Mouse (Mus musculus): Measurements from ENCODE around the gene Zfp273. TPM values are rescaled to one million over a fixed set of nuclear protein-coding genes. Genes with fewer than 3 reads are reported as not detected.
"Not testable (repeated sequence)": the region's sequence is repeated elsewhere in the genome, so short reads cannot be mapped to it uniquely, and the experiment has no call there.

The Zfp273 gene
- polyA plus RNA-seq, 1 experiment from 2014 or later, result 6.8 TPM

- Histone ChIP-seq H3K9ac (ENCODE audit: low read length) (no peak overlapping the region), H3K9me3 (ENCODE audit: control insufficient read depth, low read length) (no peaks in the 10 kb centered on the region), H3K4me3 (ENCODE audit: low read depth, low read length) (no peak overlapping the region), H3K27me3 (ENCODE audit: control insufficient read depth, insufficient read depth, low read length) (no peaks in the 10 kb centered on the region), H3K4me2 (ENCODE audit: low read depth) (no peak overlapping the region), H3K27ac (ENCODE audit: low read depth, low read length) (no peak overlapping the region), H3K36me3 (ENCODE audit: control insufficient read depth, insufficient read depth, low read length) (no peaks in the 10 kb centered on the region; the same call in 1 of the 2 replicates), H3K4me1 (ENCODE audit: control insufficient read depth, insufficient read depth, low read length) (no peaks in the 10 kb centered on the region)
- WGBS, result 90% methylated on average over 1 of the region's 1 CpGs
- no peak for ATAC-seq (ENCODE audit: insufficient read depth, low FRiP score, low TSS enrichment)
- no peak for DNase-seq (ENCODE audit: low spot score)
Observed at GRCm38 (mm10) chr13:67818636-67819035, 5.1 kb downstream of the Zfp273 start.

DNA sequence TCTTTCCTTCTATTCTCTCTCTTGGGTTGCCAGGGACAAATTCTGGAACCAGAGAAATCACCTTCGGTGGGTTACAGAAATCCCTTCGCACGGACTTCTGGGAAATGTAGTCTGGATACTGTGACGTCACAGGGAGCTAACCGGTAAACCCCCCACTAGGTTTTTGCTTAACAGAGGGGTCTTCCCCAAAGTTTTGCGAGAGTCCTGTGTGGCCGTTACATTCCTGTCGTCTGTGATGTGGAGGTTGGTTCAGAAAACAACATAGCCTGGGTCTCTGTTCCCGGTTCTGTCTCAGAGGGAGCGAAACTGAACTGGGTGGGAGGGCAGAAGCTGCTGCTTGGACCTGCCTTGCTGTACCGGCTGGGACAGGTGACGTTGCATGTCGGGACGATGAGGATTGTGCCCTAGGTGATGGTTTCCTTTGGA lies 17.4 kb downstream of the Zfp273 start, which contains the start of gene Gm10037:
TSS of gene Gm10037 (plus strand) at position 196 of the 426 bp plus-strand sequence.
- Histone ChIP-seq H3K4me2 (ENCODE audit: low read depth) (peak within 1 kb of the TSS; percentile 58), H3K27me3 (ENCODE audit: control insufficient read depth, insufficient read depth, low read length) (no peaks in the 10 kb centered on the region), H3K4me3 (ENCODE audit: low read depth, low read length) (peak within 1 kb of the TSS; percentile 37), H3K9ac (ENCODE audit: low read length) (peak within 1 kb of the TSS; percentile 49), H3K9me3 (ENCODE audit: control insufficient read depth, low read length) (no peaks in the 10 kb centered on the region), H3K36me3 (ENCODE audit: control insufficient read depth, insufficient read depth, low read length) (peaks cover 4% of the 10 kb centered on the region), H3K4me1 (ENCODE audit: control insufficient read depth, insufficient read depth, low read length) (no peaks in the 10 kb centered on the region), H3K27ac (ENCODE audit: low read depth, low read length) (no peak within 1 kb of the TSS)
- peak; percentile 62 for ATAC-seq (ENCODE audit: insufficient read depth, low FRiP score, low TSS enrichment)
- peak; percentile 67 for DNase-seq (ENCODE audit: low spot score)
- 5% methylated on average over 14 of the region's 14 CpGs for WGBS

DNA sequence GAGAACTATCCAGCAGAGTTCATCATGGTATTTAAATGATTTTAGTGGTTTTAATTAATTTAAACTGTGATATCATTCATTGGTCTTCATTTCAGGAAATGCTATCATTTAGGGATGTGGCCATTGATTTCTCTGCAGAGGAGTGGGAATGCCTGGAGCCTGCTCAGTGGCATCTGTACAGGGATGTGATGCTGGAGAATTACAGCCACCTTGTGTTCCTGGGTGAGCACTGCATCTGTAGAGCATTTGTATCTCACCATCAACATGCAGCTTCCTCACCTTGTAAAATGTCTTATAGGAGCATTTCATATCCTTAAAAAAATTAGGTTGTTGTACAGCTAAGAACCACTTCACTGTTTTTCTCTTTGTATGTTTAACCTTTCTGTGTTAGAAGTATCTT lies 19.6 kb downstream of the Zfp273 start:
- not testable (repeated sequence) for H3K4me3 ChIP-seq (ENCODE audit: low read depth, low read length); H3K9ac ChIP-seq (ENCODE audit: low read length); H3K4me1 ChIP-seq (ENCODE audit: control insufficient read depth, insufficient read depth, low read length); H3K9me3 ChIP-seq (ENCODE audit: control insufficient read depth, low read length); H3K4me2 ChIP-seq (ENCODE audit: low read depth); H3K27ac ChIP-seq (ENCODE audit: low read depth, low read length); H3K36me3 ChIP-seq (ENCODE audit: control insufficient read depth, insufficient read depth, low read length); DNase-seq (ENCODE audit: low spot score); H3K27me3 ChIP-seq (ENCODE audit: control insufficient read depth, insufficient read depth, low read length); ATAC-seq (ENCODE audit: insufficient read depth, low FRiP score, low TSS enrichment)

DNA sequence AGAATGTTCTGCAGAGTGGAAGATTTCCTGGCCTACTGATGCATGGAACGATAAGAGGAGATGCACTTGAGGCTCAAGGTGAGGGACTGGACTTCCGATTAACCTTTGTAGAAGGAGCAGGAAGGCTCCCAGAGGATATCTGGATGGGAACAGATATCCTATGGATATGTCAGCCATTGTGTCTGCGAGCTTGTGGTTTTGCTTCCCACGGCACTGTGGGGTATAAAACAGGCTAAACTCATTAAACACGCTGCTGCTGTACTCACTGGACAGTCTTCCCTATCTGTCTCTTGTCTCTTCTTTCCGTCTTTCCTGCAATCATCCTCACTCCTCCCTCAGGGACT lies 30.2 kb downstream of the Zfp273 start:
- no peak overlapping the region for H3K9ac ChIP-seq (ENCODE audit: low read length)
- peak overlapping the region; percentile 27; the same call in 1 of the 2 replicates for H3K4me3 ChIP-seq (ENCODE audit: low read depth, low read length)
- no peaks in the 10 kb centered on the region for H3K36me3 ChIP-seq (ENCODE audit: control insufficient read depth, insufficient read depth, low read length)
- no peaks in the 10 kb centered on the region for H3K27me3 ChIP-seq (ENCODE audit: control insufficient read depth, insufficient read depth, low read length)
- no peaks in the 10 kb centered on the region for H3K4me1 ChIP-seq (ENCODE audit: control insufficient read depth, insufficient read depth, low read length)
- no peak for ATAC-seq (ENCODE audit: insufficient read depth, low FRiP score, low TSS enrichment)
- H3K9me3 ChIP-seq (ENCODE audit: control insufficient read depth, low read length), result no peaks in the 10 kb centered on the region
- peak overlapping the region; percentile 40 for H3K4me2 ChIP-seq (ENCODE audit: low read depth)
- 46% methylated on average over 6 of the region's 6 CpGs for WGBS
- DNase-seq (ENCODE audit: low spot score), result no peak
- H3K27ac ChIP-seq (ENCODE audit: low read depth, low read length), result no peak overlapping the region

DNA sequence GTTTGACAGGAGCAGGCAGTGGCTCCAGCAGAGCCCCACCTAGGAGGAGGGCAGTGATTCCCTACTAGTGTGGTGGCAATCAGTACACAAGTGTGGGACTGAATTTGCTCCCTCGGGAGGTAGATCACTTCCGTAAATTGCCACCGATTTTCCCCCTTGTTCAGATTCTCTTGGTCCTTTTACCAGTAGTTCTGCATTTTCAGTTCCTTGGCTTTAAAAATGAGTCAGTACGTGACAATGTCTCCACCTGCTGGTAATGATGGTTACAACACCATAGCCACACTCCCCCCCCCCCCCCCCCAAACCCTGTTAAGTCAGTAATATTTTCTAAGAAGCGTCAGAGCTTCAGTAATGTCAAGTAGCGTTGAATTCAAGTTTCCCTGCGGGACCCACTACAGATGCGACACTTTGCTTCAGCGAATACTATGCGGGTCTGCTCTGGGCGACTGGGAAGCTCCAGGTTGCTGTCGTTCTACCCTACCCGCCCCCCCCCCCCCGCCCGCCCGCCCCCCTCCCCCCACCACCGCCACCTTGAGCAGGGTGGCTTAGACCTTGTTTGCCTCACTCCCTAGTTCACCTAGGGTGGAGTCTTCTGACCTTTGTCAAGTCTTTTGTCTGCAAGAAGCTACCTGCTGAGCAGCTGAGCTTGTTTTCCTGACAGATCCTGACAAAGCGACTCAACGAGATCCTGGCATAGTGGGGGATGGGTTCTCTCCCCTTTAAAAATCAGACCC lies 30.7 kb downstream of the Zfp273 start:
- under 1% methylated on average over 14 of the region's 19 CpGs for WGBS
- no peak overlapping the region for H3K9ac ChIP-seq (ENCODE audit: low read length)
- H3K27ac ChIP-seq (ENCODE audit: low read depth, low read length), result no peak overlapping the region
- peak; percentile 67 for DNase-seq (ENCODE audit: low spot score)
- H3K4me2 ChIP-seq (ENCODE audit: low read depth), result peak overlapping the region; percentile 40
- ATAC-seq (ENCODE audit: insufficient read depth, low FRiP score, low TSS enrichment), result peak; percentile 65
- peak overlapping the region; percentile 27 for H3K4me3 ChIP-seq (ENCODE audit: low read depth, low read length)
- H3K4me1 ChIP-seq (ENCODE audit: control insufficient read depth, insufficient read depth, low read length), result no peaks in the 10 kb centered on the region
- H3K27me3 ChIP-seq (ENCODE audit: control insufficient read depth, insufficient read depth, low read length), result no peaks in the 10 kb centered on the region
- H3K36me3 ChIP-seq (ENCODE audit: control insufficient read depth, insufficient read depth, low read length), result no peaks in the 10 kb centered on the region
- H3K9me3 ChIP-seq (ENCODE audit: control insufficient read depth, low read length), result no peaks in the 10 kb centered on the region

DNA sequence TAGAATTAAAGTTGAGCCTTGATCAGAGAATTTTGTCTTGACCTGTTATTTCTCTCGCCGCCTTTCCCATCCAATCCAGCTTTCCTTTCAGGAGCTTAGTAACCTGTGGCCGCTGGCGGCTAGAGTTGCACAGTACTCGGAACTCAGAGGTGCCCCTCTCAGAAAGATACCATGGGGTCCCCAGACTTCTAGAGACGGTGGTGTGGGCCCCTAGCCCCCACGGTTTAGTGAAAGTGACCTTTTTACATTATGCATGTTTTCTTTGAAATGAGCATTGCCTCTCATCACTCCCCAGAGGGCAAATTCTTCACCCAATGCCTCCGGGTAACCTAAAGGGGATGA lies 31.3 kb downstream of the Zfp273 start:
- Histone ChIP-seq H3K9ac (ENCODE audit: low read length) (no peak overlapping the region), H3K27me3 (ENCODE audit: control insufficient read depth, insufficient read depth, low read length) (no peaks in the 10 kb centered on the region), H3K36me3 (ENCODE audit: control insufficient read depth, insufficient read depth, low read length) (no peaks in the 10 kb centered on the region), H3K4me2 (ENCODE audit: low read depth) (peak overlapping the region; percentile 40), H3K9me3 (ENCODE audit: control insufficient read depth, low read length) (no peaks in the 10 kb centered on the region), H3K27ac (ENCODE audit: low read depth, low read length) (no peak overlapping the region), H3K4me3 (ENCODE audit: low read depth, low read length) (peak overlapping the region; percentile 27), H3K4me1 (ENCODE audit: control insufficient read depth, insufficient read depth, low read length) (no peaks in the 10 kb centered on the region)
- ATAC-seq (ENCODE audit: insufficient read depth, low FRiP score, low TSS enrichment), result peak; percentile 65
- 23% methylated on average over 8 of the region's 8 CpGs for WGBS
- DNase-seq (ENCODE audit: low spot score), result peak; percentile 25

DNA sequence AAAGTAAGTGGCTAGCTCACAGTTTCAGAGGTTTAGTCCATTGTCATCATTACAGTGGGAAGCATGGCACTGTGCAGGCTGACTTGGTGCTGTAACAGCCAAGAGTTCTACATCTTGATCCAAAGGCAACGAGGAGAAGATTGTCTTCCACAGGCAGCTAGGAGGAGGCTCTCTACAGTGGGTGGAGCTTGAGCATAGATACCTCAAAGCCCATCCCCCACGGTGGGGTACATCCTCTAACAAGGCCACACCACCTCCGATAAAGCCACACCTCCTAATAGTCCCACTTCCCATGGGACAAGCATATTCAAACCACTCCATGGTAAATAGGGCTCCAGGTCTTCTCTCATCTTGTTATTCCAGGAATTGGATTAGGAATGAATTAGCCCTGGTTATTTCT lies 36.8 kb downstream of the Zfp273 start:
- ATAC-seq (ENCODE audit: insufficient read depth, low FRiP score, low TSS enrichment) (no peak), DNase-seq (ENCODE audit: low spot score) (no peak)
- no peak overlapping the region for H3K4me3 ChIP-seq (ENCODE audit: low read depth, low read length)
- no peak overlapping the region for H3K4me2 ChIP-seq (ENCODE audit: low read depth)
- no peaks in the 10 kb centered on the region for H3K27me3 ChIP-seq (ENCODE audit: control insufficient read depth, insufficient read depth, low read length)
- H3K9ac ChIP-seq (ENCODE audit: low read length), result no peak overlapping the region
- no peaks in the 10 kb centered on the region for H3K4me1 ChIP-seq (ENCODE audit: control insufficient read depth, insufficient read depth, low read length)
- WGBS, result 81% methylated on average over 3 of the region's 3 CpGs
- H3K36me3 ChIP-seq (ENCODE audit: control insufficient read depth, insufficient read depth, low read length), result no peaks in the 10 kb centered on the region
- H3K27ac ChIP-seq (ENCODE audit: low read depth, low read length), result no peak overlapping the region
- no peaks in the 10 kb centered on the region for H3K9me3 ChIP-seq (ENCODE audit: control insufficient read depth, low read length)

GRCm38 (mm10) chr13:67853130-67853529 lies 39.6 kb downstream of the Zfp273 start:
- no peak overlapping the region for H3K4me3 ChIP-seq (ENCODE audit: low read depth, low read length)
- DNase-seq (ENCODE audit: low spot score) (no peak), ATAC-seq (ENCODE audit: insufficient read depth, low FRiP score, low TSS enrichment) (no peak)
- H3K27me3 ChIP-seq (ENCODE audit: control insufficient read depth, insufficient read depth, low read length), result no peaks in the 10 kb centered on the region
- H3K9me3 ChIP-seq (ENCODE audit: control insufficient read depth, low read length), result no peaks in the 10 kb centered on the region
- H3K4me2 ChIP-seq (ENCODE audit: low read depth), result no peak overlapping the region
- H3K9ac ChIP-seq (ENCODE audit: low read length), result no peak overlapping the region
- H3K27ac ChIP-seq (ENCODE audit: low read depth, low read length), result no peak overlapping the region
- H3K36me3 ChIP-seq (ENCODE audit: control insufficient read depth, insufficient read depth, low read length), result no peaks in the 10 kb centered on the region
- no peaks in the 10 kb centered on the region for H3K4me1 ChIP-seq (ENCODE audit: control insufficient read depth, insufficient read depth, low read length)
- 82% methylated on average over 6 of the region's 6 CpGs for WGBS

- H3K27me3 ChIP-seq (ENCODE audit: control insufficient read depth, insufficient read depth, low read length), result no peaks in the 10 kb centered on the region
- DNase-seq (ENCODE audit: low spot score) (no peak), ATAC-seq (ENCODE audit: insufficient read depth, low FRiP score, low TSS enrichment) (no peak)
- H3K27ac ChIP-seq (ENCODE audit: low read depth, low read length), result no peak overlapping the region
- H3K36me3 ChIP-seq (ENCODE audit: control insufficient read depth, insufficient read depth, low read length), result no peaks in the 10 kb centered on the region
- no peak overlapping the region for H3K4me3 ChIP-seq (ENCODE audit: low read depth, low read length)
- H3K4me2 ChIP-seq (ENCODE audit: low read depth), result no peak overlapping the region
- H3K4me1 ChIP-seq (ENCODE audit: control insufficient read depth, insufficient read depth, low read length), result no peaks in the 10 kb centered on the region
- H3K9me3 ChIP-seq (ENCODE audit: control insufficient read depth, low read length), result no peaks in the 10 kb centered on the region
- no peak overlapping the region for H3K9ac ChIP-seq (ENCODE audit: low read length)
- 90% methylated on average over 2 of the region's 2 CpGs for WGBS
Observed at GRCm38 (mm10) chr13:67853983-67854382, 40.4 kb downstream of the Zfp273 start.

Data from neural tube, embryonic 11.5 days (tissue).